Mouse (Mus musculus): ENCODE measurements around the gene Maml2. TPM values are rescaled to one million over a fixed set of nuclear protein-coding genes. Genes with fewer than 3 reads are reported as not detected.

Gene Maml2
- polyA plus RNA-seq, 1 experiment from 2014 or later, result 10.3 TPM

DNA sequence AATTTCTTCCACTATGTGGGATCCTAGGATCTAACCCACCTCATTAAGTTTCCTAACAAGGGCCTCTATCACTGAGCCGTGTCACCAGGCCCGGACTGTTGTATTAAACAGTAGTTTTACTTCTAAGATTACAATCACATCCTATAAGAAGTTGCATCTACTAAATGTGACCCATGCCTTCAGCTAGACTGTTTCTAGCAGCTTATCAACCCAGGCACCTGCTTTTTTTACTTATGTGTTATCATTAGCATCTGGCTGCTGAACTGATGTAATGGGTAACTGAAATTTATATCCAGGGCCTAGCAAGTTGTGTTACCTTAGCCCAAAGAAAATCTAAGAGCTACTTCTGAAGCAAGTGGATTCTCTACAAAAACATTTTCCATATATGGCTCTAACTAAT, 380.3 kb downstream of the Maml2 start:
- DNase-seq (ENCODE audit: low spot score, missing footprints) (no peak), ATAC-seq (ENCODE audit: low FRiP score) (no peak)
- Histone ChIP-seq H3K4me3 (ENCODE audit: low read depth, low read length) (no peak overlapping the region), H3K9ac (ENCODE audit: low read length) (no peak overlapping the region), H3K4me1 (ENCODE audit: control insufficient read depth, insufficient read depth, low read length) (no peaks in the 10 kb centered on the region), H3K36me3 (ENCODE audit: control insufficient read depth, insufficient read depth, low read length) (no peaks in the 10 kb centered on the region), H3K27me3 (ENCODE audit: control insufficient read depth, insufficient read depth, low read length) (no peaks in the 10 kb centered on the region), H3K9me3 (ENCODE audit: control insufficient read depth, low read length) (no peaks in the 10 kb centered on the region), H3K27ac (ENCODE audit: low read depth, low read length) (no peak overlapping the region), H3K4me2 (no peak overlapping the region)
- WGBS, result 96% methylated on average over 2 of the region's 2 CpGs

DNA sequence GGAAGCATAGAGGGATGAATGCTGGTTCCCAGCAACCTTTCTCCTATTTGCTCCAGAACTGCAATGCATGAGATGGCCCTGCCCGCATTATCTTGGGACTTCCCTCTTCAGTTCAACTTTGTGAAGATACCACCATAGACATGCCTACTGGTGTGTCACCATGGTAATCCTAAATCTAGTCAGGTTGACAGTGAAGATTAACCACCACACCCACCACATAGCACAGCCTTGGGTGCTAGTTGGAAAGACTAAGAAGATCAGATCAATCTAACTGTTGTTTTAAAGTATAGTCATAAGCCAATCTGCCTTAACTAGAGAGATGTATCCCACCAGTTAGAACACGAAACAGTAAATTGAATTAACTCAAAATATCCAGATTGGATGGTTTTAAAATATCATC, 381.9 kb downstream of the Maml2 start:
- no peaks in the 10 kb centered on the region for H3K36me3 ChIP-seq (ENCODE audit: control insufficient read depth, insufficient read depth, low read length)
- ATAC-seq (ENCODE audit: low FRiP score), result no peak
- 97% methylated on average over 2 of the region's 2 CpGs for WGBS
- no peaks in the 10 kb centered on the region for H3K9me3 ChIP-seq (ENCODE audit: control insufficient read depth, low read length)
- H3K27me3 ChIP-seq (ENCODE audit: control insufficient read depth, insufficient read depth, low read length), result no peaks in the 10 kb centered on the region
- no peak overlapping the region for H3K4me2 ChIP-seq
- no peak overlapping the region for H3K27ac ChIP-seq (ENCODE audit: low read depth, low read length)
- no peak overlapping the region for H3K9ac ChIP-seq (ENCODE audit: low read length)
- H3K4me1 ChIP-seq (ENCODE audit: control insufficient read depth, insufficient read depth, low read length), result no peaks in the 10 kb centered on the region
- H3K4me3 ChIP-seq (ENCODE audit: low read depth, low read length), result no peak overlapping the region
- peak; percentile 37 for DNase-seq (ENCODE audit: low spot score, missing footprints)

DNA sequence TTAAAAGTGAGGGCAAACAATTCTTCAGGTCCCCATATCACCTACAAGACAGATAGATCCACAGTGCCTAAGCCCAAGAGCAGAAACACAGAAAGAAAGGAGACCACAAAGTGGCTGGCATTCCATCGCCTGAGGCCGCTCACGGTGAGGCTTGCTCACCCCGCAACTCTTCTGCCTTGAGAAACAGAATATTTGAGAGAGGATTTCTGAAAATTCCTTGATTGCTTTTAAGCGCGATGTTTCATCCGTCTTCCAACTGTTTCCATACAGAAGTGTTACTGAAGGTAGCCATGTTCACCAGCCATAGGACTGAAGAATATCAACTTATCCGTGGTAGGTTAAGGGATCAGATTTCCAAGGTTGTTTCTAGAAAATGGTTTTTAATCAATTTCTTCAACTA, 383.4 kb downstream of the Maml2 start:
- DNase-seq (ENCODE audit: low spot score, missing footprints) (peak; percentile 77), ATAC-seq (ENCODE audit: low FRiP score) (no peak)
- H3K27ac ChIP-seq (ENCODE audit: low read depth, low read length), result no peak overlapping the region
- 93% methylated on average over 8 of the region's 8 CpGs for WGBS
- H3K4me1 ChIP-seq (ENCODE audit: control insufficient read depth, insufficient read depth, low read length), result no peaks in the 10 kb centered on the region
- no peak overlapping the region for H3K4me2 ChIP-seq
- no peak overlapping the region for H3K4me3 ChIP-seq (ENCODE audit: low read depth, low read length)
- no peaks in the 10 kb centered on the region for H3K9me3 ChIP-seq (ENCODE audit: control insufficient read depth, low read length)
- H3K27me3 ChIP-seq (ENCODE audit: control insufficient read depth, insufficient read depth, low read length), result no peaks in the 10 kb centered on the region
- no peak overlapping the region for H3K9ac ChIP-seq (ENCODE audit: low read length)
- H3K36me3 ChIP-seq (ENCODE audit: control insufficient read depth, insufficient read depth, low read length), result no peaks in the 10 kb centered on the region

DNA sequence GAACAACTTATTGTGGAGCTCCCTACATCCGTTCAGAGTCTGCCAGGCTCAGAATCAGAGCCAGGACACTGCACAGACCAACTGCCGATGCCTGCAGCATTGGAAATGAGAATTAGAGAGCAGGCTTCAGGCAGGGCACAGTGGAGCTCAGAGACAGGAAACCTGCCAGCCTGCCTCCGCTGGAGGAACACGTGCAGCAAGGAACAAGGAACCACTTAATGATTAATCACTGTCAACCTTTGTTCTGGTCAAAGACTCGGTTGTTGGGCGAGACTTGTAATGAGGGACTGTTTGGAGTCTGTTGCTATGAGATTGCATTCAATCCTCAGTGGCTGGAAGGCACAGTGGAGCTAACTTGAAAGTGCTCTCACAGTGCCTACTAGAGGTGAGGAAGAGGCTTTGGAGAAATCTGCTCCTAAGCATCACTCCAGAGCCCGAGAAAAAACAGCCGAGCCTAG, 383.9 kb downstream of the Maml2 start:
- no peaks in the 10 kb centered on the region for H3K27me3 ChIP-seq (ENCODE audit: control insufficient read depth, insufficient read depth, low read length)
- H3K27ac ChIP-seq (ENCODE audit: low read depth, low read length), result no peak overlapping the region
- no peaks in the 10 kb centered on the region for H3K9me3 ChIP-seq (ENCODE audit: control insufficient read depth, low read length)
- WGBS, result 29% methylated on average over 8 of the region's 8 CpGs
- H3K36me3 ChIP-seq (ENCODE audit: control insufficient read depth, insufficient read depth, low read length), result no peaks in the 10 kb centered on the region
- H3K4me3 ChIP-seq (ENCODE audit: low read depth, low read length), result no peak overlapping the region
- peak; percentile 80 for DNase-seq (ENCODE audit: low spot score, missing footprints)
- no peak overlapping the region for H3K4me2 ChIP-seq
- ATAC-seq (ENCODE audit: low FRiP score), result peak; percentile 62; the same call in 1 of the 2 replicates
- H3K9ac ChIP-seq (ENCODE audit: low read length), result no peak overlapping the region
- H3K4me1 ChIP-seq (ENCODE audit: control insufficient read depth, insufficient read depth, low read length), result no peaks in the 10 kb centered on the region

DNA sequence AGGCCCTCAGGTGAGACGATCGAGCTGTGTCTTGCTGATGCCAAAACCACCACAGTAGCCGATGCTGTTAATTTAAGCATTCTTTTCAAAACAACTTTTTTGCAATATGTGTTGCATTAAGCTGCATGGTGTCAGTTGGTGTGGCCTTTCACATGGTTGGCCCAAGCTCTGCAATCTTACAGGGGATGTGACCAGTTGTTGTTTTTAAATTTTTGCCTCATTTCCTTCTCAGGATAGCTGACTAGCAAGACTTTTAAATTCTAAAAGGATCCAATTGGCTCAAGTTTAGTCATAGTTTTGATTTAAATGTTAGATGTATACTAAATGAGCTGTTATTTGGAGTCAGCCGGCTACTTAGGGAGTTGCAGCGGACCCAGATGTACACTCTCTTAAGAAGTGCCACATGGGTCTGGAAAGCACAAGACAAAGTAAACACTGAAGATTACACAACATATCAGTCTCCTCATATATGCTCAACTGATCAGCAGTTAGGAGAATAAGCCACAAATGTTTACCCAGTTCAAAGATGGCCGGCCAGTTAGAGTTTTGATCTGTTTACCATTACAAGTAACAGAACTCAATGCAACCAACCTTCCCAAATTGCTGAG, 386.7 kb downstream of the Maml2 start:
- H3K4me3 ChIP-seq (ENCODE audit: low read depth, low read length), result no peak overlapping the region
- ATAC-seq (ENCODE audit: low FRiP score), result no peak
- WGBS, result 87% methylated on average over 6 of the region's 6 CpGs

DNA sequence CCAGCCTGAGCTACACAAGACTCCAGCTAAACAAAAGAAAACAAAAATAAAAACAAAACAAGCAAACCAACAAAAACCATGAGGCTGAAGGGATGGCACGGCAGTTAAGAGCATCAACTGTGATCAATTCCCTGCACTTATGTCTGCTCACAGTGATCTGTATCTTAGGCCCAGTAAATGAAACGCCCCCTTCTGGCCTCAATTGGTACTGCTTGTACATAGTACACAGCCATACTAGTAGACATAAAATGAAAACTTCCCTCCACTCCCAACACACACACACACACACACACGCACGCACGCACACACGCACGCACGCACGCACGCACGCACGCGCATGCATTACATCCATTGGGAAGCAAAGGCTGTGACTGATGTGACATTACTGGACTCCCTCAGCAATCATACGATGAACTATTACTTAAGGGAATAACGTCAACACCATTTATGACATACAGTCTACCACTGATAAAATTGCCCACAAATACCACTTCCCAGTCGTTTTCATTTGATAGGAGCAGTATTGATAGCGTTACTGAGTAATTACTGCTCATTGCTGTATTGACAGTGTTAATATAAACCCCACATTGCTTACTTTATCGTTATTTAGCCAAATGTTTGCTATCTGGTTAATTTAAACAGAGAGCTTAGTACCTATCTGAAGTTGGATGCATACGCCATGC, 389.4 kb downstream of the Maml2 start:
- 87% methylated on average over 19 of the region's 19 CpGs for WGBS
- DNase-seq (ENCODE audit: low spot score, missing footprints) (no peak), ATAC-seq (ENCODE audit: low FRiP score) (no peak)
- H3K36me3 ChIP-seq (ENCODE audit: control insufficient read depth, insufficient read depth, low read length), result no peaks in the 10 kb centered on the region
- H3K4me3 ChIP-seq (ENCODE audit: low read depth, low read length), result no peak overlapping the region
- H3K27ac ChIP-seq (ENCODE audit: low read depth, low read length), result no peak overlapping the region
- no peaks in the 10 kb centered on the region for H3K27me3 ChIP-seq (ENCODE audit: control insufficient read depth, insufficient read depth, low read length)
- no peaks in the 10 kb centered on the region for H3K9me3 ChIP-seq (ENCODE audit: control insufficient read depth, low read length)
- H3K4me2 ChIP-seq, result no peak overlapping the region
- H3K4me1 ChIP-seq (ENCODE audit: control insufficient read depth, insufficient read depth, low read length), result peaks cover 4% of the 10 kb centered on the region; the same call in 1 of the 2 replicates
- no peak overlapping the region for H3K9ac ChIP-seq (ENCODE audit: low read length)

More for the DNA sequence above, 386.7 kb downstream of the Maml2 start:
- Histone ChIP-seq H3K4me2 (no peak overlapping the region), H3K36me3 (ENCODE audit: control insufficient read depth, insufficient read depth, low read length) (no peaks in the 10 kb centered on the region), H3K9me3 (ENCODE audit: control insufficient read depth, low read length) (no peaks in the 10 kb centered on the region), H3K4me1 (ENCODE audit: control insufficient read depth, insufficient read depth, low read length) (no peaks in the 10 kb centered on the region), H3K9ac (ENCODE audit: low read length) (no peak overlapping the region), H3K27me3 (ENCODE audit: control insufficient read depth, insufficient read depth, low read length) (no peaks in the 10 kb centered on the region), H3K27ac (ENCODE audit: low read depth, low read length) (no peak overlapping the region)
- no peak for DNase-seq (ENCODE audit: low spot score, missing footprints)

DNA sequence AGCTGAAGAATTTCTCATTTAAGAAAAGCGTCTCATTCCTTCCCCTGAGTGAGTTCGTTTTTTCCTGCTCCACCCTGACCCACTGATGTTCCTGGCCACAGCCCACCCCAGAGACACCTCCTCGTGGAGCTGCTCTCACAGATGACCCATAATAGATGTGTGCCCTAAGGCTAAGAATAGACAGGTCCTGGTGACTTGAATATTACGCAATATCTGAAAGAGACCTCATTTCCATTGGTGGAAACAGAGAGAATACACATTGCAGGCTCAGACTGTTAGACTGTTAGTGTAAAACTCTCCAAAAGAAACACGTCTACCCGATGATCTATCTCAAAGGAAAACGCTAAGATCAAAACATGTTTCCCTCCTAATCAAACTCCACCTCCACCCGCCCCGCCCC, 391.2 kb downstream of the Maml2 start:
- ATAC-seq (ENCODE audit: low FRiP score) (no peak), DNase-seq (ENCODE audit: low spot score, missing footprints) (no peak)
- Histone ChIP-seq H3K27me3 (ENCODE audit: control insufficient read depth, insufficient read depth, low read length) (no peaks in the 10 kb centered on the region), H3K4me1 (ENCODE audit: control insufficient read depth, insufficient read depth, low read length) (peaks cover 4% of the 10 kb centered on the region; the same call in 1 of the 2 replicates), H3K4me3 (ENCODE audit: low read depth, low read length) (no peak overlapping the region), H3K4me2 (no peak overlapping the region), H3K9ac (ENCODE audit: low read length) (no peak overlapping the region), H3K36me3 (ENCODE audit: control insufficient read depth, insufficient read depth, low read length) (no peaks in the 10 kb centered on the region), H3K9me3 (ENCODE audit: control insufficient read depth, low read length) (no peaks in the 10 kb centered on the region), H3K27ac (ENCODE audit: low read depth, low read length) (no peak overlapping the region)
- 85% methylated on average over 9 of the region's 9 CpGs for WGBS

DNA sequence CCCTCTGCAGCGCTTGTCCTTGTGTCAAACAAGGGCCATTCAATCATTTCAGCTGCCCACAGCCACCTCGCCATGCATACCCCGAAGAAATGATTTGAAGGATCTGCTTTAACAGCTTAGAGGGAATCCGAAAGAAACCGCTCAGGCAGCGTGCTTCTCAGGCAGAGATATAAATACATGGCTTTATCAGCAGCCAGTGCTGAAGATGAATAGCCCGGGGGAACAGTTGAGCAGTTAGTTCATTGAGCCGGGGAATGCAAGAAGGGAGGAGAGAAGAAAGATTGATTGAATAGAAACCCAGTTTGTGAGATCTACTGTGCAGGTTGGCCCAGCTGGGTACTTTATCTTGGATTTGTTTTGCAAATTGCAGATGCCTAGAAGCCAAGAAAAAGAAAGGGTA, 392.6 kb downstream of the Maml2 start:
- no peak overlapping the region; the same call in 1 of the 2 replicates for H3K9ac ChIP-seq (ENCODE audit: low read length)

DNA sequence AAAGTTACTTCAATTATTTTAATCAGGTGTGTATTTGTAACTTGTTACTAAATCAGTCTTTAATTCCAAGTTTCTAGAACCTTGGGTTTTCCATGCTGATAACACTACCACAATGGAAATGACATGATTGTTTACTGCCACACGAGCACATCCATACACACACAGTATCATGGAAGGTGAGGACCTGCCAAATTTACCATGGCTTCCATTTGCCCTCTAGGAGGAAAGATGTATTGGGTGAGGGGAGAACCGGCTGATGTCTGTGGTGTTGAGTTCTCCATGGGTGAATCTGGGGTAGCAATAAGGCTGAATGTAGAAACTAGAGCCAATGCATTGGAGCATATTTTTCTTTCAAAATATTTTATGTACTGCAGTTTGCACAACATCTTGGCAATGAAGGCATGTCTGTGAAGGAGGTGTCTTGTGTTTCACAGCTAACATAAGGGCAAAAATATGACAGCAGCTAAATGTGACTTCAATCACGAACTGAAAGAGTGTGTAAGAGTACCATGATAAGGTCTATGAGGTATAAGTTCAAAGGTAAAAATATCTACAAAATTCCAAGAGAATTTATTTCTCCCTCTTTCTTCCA, 396.0 kb downstream of the Maml2 start:
- Histone ChIP-seq H3K36me3 (ENCODE audit: control insufficient read depth, insufficient read depth, low read length) (no peaks in the 10 kb centered on the region), H3K9ac (ENCODE audit: low read length) (no peak overlapping the region), H3K4me2 (no peak overlapping the region), H3K27me3 (ENCODE audit: control insufficient read depth, insufficient read depth, low read length) (no peaks in the 10 kb centered on the region), H3K4me3 (ENCODE audit: low read depth, low read length) (no peak overlapping the region), H3K27ac (ENCODE audit: low read depth, low read length) (no peak overlapping the region), H3K4me1 (ENCODE audit: control insufficient read depth, insufficient read depth, low read length) (peaks cover 12% of the 10 kb centered on the region), H3K9me3 (ENCODE audit: control insufficient read depth, low read length) (no peaks in the 10 kb centered on the region)
- DNase-seq (ENCODE audit: low spot score, missing footprints) (no peak), ATAC-seq (ENCODE audit: low FRiP score) (no peak)
- WGBS, result 88% methylated on average over 3 of the region's 3 CpGs

More for the DNA sequence above, 392.6 kb downstream of the Maml2 start:
- Histone ChIP-seq H3K9me3 (ENCODE audit: control insufficient read depth, low read length) (no peaks in the 10 kb centered on the region), H3K4me1 (ENCODE audit: control insufficient read depth, insufficient read depth, low read length) (peaks cover 4% of the 10 kb centered on the region; the same call in 1 of the 2 replicates), H3K36me3 (ENCODE audit: control insufficient read depth, insufficient read depth, low read length) (no peaks in the 10 kb centered on the region), H3K4me2 (no peak overlapping the region), H3K27me3 (ENCODE audit: control insufficient read depth, insufficient read depth, low read length) (no peaks in the 10 kb centered on the region), H3K4me3 (ENCODE audit: low read depth, low read length) (no peak overlapping the region), H3K27ac (ENCODE audit: low read depth, low read length) (no peak overlapping the region)
- 32% methylated on average over 8 of the region's 8 CpGs for WGBS
- DNase-seq (ENCODE audit: low spot score, missing footprints), result no peak
- ATAC-seq (ENCODE audit: low FRiP score), result no peak

Data from midbrain, embryonic 11.5 days (tissue).